Mouse (Mus musculus) midbrain, embryonic 15.5 days (tissue): ENCODE results near the gene Ildr1. TPM values are rescaled to one million over a fixed set of nuclear protein-coding genes. Genes with fewer than 3 reads are reported as not detected.
A peak's percentile ranks its signal among the peaks of the same experiment; 100 is the strongest.

Experiments used
- ATAC-seq: fragments of 200-750 bp; cut with Nextera tagmentation; replicated peaks from 2 replicates; pipeline ENCODE4 v1.8.0; 2017; ENCODE audit warnings: moderate TSS enrichment
- H3K27ac ChIP-seq: fragments of 300-500 bp; sonication (generic); 2 replicates; pipeline ENCODE4 v1.5.1; 2015; ENCODE audit warnings: mild to moderate bottlenecking, inconsistent platforms
- H3K27me3 ChIP-seq: fragments of 300-500 bp; sonication (generic); replicated peaks from 2 replicates; pipeline ENCODE4 v1.6.1; 2015; ENCODE audit warnings: inconsistent platforms
- H3K36me3 ChIP-seq: fragments of 300-500 bp; sonication (generic); replicated peaks from 2 replicates; pipeline ENCODE4 v1.6.1; 2015; ENCODE audit warnings: inconsistent platforms
- H3K4me1 ChIP-seq: fragments of 300-500 bp; sonication (generic); 2 replicates; pipeline ENCODE4 v1.6.1; 2015; ENCODE audit warnings: inconsistent platforms
- H3K4me2 ChIP-seq: fragments of 300-500 bp; sonication (generic); 2 replicates; pipeline ENCODE4 v1.6.1; 2015; ENCODE audit warnings: inconsistent platforms, mild to moderate bottlenecking, moderate library complexity
- H3K4me3 ChIP-seq: fragments of 300-500 bp; sonication (generic); 2 replicates; pipeline ENCODE4 v1.5.1; 2015; ENCODE audit warnings: mild to moderate bottlenecking, inconsistent platforms
- H3K9ac ChIP-seq: fragments of 300-500 bp; sonication (generic); 2 replicates; pipeline ENCODE4 v1.6.1; 2015; ENCODE audit warnings: mild to moderate bottlenecking, inconsistent platforms
- H3K9me3 ChIP-seq: fragments of 300-500 bp; sonication (generic); 2 replicates; pipeline ENCODE4 v1.6.1; 2016; ENCODE audit warnings: inconsistent platforms
- WGBS: fragments of 180-500 bp; shearing (Covaris S2); methylation state at CpG from one replicate; pipeline ENCODE4 v1.1.7; 2015; ENCODE audit warnings: mixed read lengths; 5-methylcytosine and 5-hydroxymethylcytosine counted together
- polyA plus RNA-seq: library from polyadenylated mRNA; unstranded; fragments of >200 nt; fragmentation: Nextera tagmentation; extraction: Ambion mirVana; gene quantifications from 2 replicates; pipeline ENCODE4 v1.2.1, GENCODE M21; 2015

The Ildr1 gene
- polyA plus RNA-seq, 1 experiment from 2014 or later, result 0.61 TPM

- H3K9ac ChIP-seq, result no peak overlapping the region
- no peak for ATAC-seq
- WGBS, result 80% methylated on average over 7 of the region's 7 CpGs
These were observed 19.1 kb upstream of the Ildr1 start for GRCm38 (mm10) chr16:36674457-36675204.

GRCm38 (mm10) chr16:36675304-36675703 is 18.5 kb upstream of the Ildr1 start:
- Histone ChIP-seq H3K9me3 (no peaks in the 10 kb centered on the region), H3K27ac (no peak overlapping the region), H3K4me3 (no peak overlapping the region), H3K36me3 (no peaks in the 10 kb centered on the region), H3K4me2 (no peak overlapping the region), H3K4me1 (no peaks in the 10 kb centered on the region), H3K27me3 (no peaks in the 10 kb centered on the region), H3K9ac (no peak overlapping the region)
- ATAC-seq, result no peak
- WGBS, result 46% methylated on average over 2 of the region's 2 CpGs

More at GRCm38 (mm10) chr16:36674457-36675204, 19.1 kb upstream of the Ildr1 start:
- Histone ChIP-seq H3K9me3 (no peaks in the 10 kb centered on the region), H3K36me3 (no peaks in the 10 kb centered on the region), H3K4me1 (no peaks in the 10 kb centered on the region), H3K27ac (no peak overlapping the region), H3K4me3 (no peak overlapping the region), H3K27me3 (no peaks in the 10 kb centered on the region), H3K4me2 (no peak overlapping the region)

GRCm38 (mm10) chr16:36675902-36676301 is 17.9 kb upstream of the Ildr1 start:
- H3K27ac ChIP-seq, result no peak overlapping the region
- H3K4me2 ChIP-seq, result no peak overlapping the region
- H3K36me3 ChIP-seq, result no peaks in the 10 kb centered on the region
- WGBS, result 93% methylated on average over 2 of the region's 2 CpGs
- no peaks in the 10 kb centered on the region for H3K4me1 ChIP-seq
- H3K27me3 ChIP-seq, result no peaks in the 10 kb centered on the region
- H3K4me3 ChIP-seq, result no peak overlapping the region
- ATAC-seq, result no peak
- H3K9me3 ChIP-seq, result no peaks in the 10 kb centered on the region
- H3K9ac ChIP-seq, result no peak overlapping the region

DNA sequence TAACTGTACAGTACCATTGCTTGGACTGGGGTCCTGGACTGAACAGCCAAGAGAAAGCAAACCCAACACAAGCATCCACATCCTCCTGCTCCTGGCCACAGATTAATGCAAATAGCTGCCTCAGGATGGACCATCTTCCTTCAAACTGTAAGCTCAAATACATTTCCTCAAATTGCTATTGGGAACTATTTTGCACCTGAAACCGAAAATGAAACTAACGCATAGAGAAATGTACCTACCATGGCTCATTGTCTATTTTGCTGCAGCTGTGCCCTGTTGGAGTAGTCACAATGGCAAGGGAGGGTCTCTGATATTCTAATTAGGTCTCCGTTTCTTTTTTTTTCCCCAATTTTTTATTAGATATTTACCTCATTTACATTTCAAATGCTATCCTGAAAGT is 11.9 kb upstream of the Ildr1 start:
- Histone ChIP-seq H3K27me3 (no peaks in the 10 kb centered on the region), H3K27ac (no peak overlapping the region), H3K9me3 (no peaks in the 10 kb centered on the region), H3K4me1 (no peaks in the 10 kb centered on the region), H3K4me3 (no peak overlapping the region), H3K4me2 (no peak overlapping the region), H3K36me3 (no peaks in the 10 kb centered on the region), H3K9ac (no peak overlapping the region)
- no peak for ATAC-seq
- WGBS, result 95% methylated on average over 3 of the region's 3 CpGs

- Histone ChIP-seq H3K9me3 (no peaks in the 10 kb centered on the region), H3K4me2 (no peak overlapping the region), H3K27ac (no peak overlapping the region), H3K4me3 (no peak overlapping the region), H3K4me1 (no peaks in the 10 kb centered on the region), H3K36me3 (no peaks in the 10 kb centered on the region), H3K9ac (no peak overlapping the region), H3K27me3 (no peaks in the 10 kb centered on the region)
- WGBS, result 74% methylated on average over 6 of the region's 6 CpGs
- ATAC-seq, result no peak
These were observed 9.4 kb upstream of the Ildr1 start for GRCm38 (mm10) chr16:36684325-36684918.

GRCm38 (mm10) chr16:36688076-36688475 is 5.7 kb upstream of the Ildr1 start:
- H3K9me3 ChIP-seq, result no peaks in the 10 kb centered on the region
- ATAC-seq, result no peak
- no peak overlapping the region for H3K4me3 ChIP-seq
- 0 out of 2 replicates have a peak, but pooled peaks cover 5% of the 10 kb centered on the region for H3K27me3 ChIP-seq
- H3K27ac ChIP-seq, result no peak overlapping the region
- no peak overlapping the region for H3K9ac ChIP-seq
- no peaks in the 10 kb centered on the region for H3K36me3 ChIP-seq
- no peaks in the 10 kb centered on the region for H3K4me1 ChIP-seq
- WGBS, result 83% methylated on average over 2 of the region's 2 CpGs
- no peak overlapping the region for H3K4me2 ChIP-seq

DNA sequence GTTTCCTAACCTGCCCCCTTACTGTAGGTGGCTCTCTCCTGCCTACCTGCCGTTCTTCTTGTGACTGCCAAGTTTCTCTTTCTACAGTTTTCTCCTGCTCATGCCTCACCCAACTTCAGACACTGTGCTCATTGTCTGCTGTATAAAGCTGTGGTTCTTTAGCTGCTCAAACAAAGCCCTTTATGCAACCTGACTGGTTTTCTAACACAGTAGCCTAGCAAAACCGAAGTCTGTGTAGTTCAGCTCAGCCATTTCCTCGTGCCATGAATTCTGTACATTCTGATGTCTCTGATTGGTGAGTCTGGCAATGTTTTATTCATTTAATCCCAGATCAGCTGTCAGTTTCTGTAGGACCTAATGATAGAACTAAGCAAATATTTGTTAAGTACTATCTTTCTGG is 2.3 kb upstream of the Ildr1 start:
- peaks cover 7% of the 10 kb centered on the region; the same call in 1 of the 2 replicates for H3K4me1 ChIP-seq
- H3K4me2 ChIP-seq, result no peak overlapping the region
- H3K9me3 ChIP-seq, result no peaks in the 10 kb centered on the region
- H3K27ac ChIP-seq, result no peak overlapping the region
- no peak for ATAC-seq
- H3K9ac ChIP-seq, result no peak overlapping the region
- 61% methylated on average over 3 of the region's 3 CpGs for WGBS
- H3K27me3 ChIP-seq, result peaks cover 18% of the 10 kb centered on the region; the same call in 1 of the 2 replicates
- no peak overlapping the region for H3K4me3 ChIP-seq
- no peaks in the 10 kb centered on the region for H3K36me3 ChIP-seq

DNA sequence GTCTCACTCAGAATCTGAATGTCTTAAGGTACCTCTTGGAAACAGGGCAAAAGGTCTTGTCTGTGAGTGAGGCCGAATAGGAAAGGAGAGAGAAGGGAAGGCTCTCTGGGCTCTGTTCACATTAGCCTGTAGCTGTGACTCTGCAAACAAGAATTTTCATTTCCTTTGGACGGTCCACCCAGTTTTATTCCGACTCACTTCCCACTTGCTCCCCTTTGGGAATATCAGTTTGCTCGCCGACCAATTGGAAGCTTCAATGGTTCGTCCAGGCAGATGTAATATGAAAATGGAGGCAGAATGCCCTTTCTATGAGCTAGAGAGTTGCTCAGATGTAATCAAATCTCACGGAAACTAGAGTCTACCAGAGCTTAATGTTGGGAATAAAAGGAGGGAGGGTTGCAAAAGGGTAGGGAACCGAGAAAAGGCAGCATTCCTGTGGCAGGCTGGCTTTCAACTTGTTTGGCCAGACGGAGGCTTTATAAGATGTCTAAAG is 1.1 kb downstream of the Ildr1 start:
- WGBS, result 60% methylated on average over 9 of the region's 9 CpGs
- Histone ChIP-seq H3K4me1 (peaks cover 7% of the 10 kb centered on the region; the same call in 1 of the 2 replicates), H3K9ac (no peak overlapping the region), H3K4me3 (no peak overlapping the region), H3K27ac (no peak overlapping the region), H3K9me3 (no peaks in the 10 kb centered on the region), H3K27me3 (peaks cover 18% of the 10 kb centered on the region; the same call in 1 of the 2 replicates), H3K36me3 (no peaks in the 10 kb centered on the region), H3K4me2 (0 out of 2 replicates have a peak overlapping the region, but pooled peaks have one; percentile 90)
- no peak for ATAC-seq

DNA sequence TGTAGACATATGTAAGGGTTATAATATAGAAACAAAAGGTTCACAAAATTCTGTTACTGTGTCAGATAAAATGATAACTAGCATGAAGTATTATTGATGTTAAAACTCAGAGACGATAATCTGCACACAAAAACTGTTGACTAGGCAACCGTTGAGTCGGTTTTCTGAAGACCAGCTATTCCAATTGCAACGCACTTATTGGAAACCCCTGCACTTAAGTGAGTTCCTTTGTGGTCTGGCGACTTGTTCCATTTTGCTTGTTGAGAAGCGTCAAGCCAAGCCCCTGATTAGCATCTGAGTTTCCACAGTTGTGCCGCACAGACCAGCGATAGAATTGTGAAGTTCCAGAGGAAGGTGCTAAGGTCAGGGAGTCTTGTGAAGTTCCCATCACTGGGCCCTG is 3.6 kb downstream of the Ildr1 start:
- Histone ChIP-seq H3K27me3 (peaks cover 18% of the 10 kb centered on the region; the same call in 1 of the 2 replicates), H3K9me3 (no peaks in the 10 kb centered on the region), H3K27ac (no peak overlapping the region), H3K4me2 (no peak overlapping the region), H3K4me3 (no peak overlapping the region), H3K36me3 (no peaks in the 10 kb centered on the region), H3K4me1 (peaks cover 7% of the 10 kb centered on the region; the same call in 1 of the 2 replicates), H3K9ac (no peak overlapping the region)
- ATAC-seq, result no peak
- whole genome bisulfite sequencing, result 76% methylated on average over 8 of the region's 8 CpGs

DNA sequence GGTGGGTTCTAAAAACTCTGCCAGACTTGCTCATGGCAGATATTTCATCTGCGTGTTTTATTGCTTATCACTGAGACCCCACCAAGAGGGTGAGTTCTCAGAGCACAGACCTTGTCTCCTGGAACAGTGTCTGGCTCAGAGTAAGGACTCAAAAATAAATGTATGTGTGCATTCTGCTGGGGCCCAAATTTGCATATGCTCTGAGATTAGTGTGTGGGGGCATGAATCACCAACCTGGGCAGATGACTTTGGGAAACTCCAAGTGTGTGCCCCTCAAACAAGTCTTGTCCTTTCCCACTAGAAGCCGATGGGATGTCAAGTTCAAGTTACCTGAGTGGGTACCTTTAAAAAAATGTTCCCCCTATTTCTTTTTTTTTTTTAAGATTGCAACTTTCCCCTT is 6.7 kb downstream of the Ildr1 start:
- Histone ChIP-seq H3K4me1 (no peaks in the 10 kb centered on the region), H3K27ac (no peak overlapping the region), H3K27me3 (no peaks in the 10 kb centered on the region), H3K4me2 (no peak overlapping the region), H3K36me3 (no peaks in the 10 kb centered on the region), H3K9ac (no peak overlapping the region), H3K9me3 (no peaks in the 10 kb centered on the region), H3K4me3 (no peak overlapping the region)
- no peak for ATAC-seq
- 90% methylated on average over 2 of the region's 2 CpGs for WGBS

- WGBS, result 65% methylated on average over 6 of the region's 6 CpGs
- Histone ChIP-seq H3K4me3 (no peak overlapping the region), H3K9ac (no peak overlapping the region), H3K9me3 (no peaks in the 10 kb centered on the region), H3K4me2 (no peak overlapping the region), H3K4me1 (no peaks in the 10 kb centered on the region), H3K27ac (no peak overlapping the region), H3K27me3 (no peaks in the 10 kb centered on the region), H3K36me3 (no peaks in the 10 kb centered on the region)
- no peak for ATAC-seq
These were observed 14.1 kb downstream of the Ildr1 start for GRCm38 (mm10) chr16:36707702-36708423.

DNA sequence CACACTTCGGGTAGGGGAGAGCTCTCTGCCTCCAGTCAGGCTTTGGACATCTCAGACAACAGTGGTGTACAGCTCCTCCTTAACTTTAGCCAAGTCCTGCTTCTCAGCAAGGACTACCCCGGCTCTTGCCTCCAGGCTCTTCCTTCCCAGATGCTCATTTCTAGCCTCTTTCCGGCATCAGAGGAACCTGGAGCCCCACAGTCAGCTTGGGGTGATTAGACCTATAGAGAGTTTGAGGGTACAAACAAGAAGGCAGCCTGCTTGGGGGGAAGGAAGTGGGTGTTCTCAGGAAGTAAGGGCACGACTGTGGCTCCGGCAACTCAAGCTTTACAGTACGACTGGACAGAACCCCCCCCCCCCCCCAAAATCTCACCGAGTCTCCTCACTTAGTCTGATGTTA is 15.0 kb downstream of the Ildr1 start:
- 87% methylated on average over 7 of the region's 7 CpGs for WGBS
- Histone ChIP-seq H3K4me1 (no peaks in the 10 kb centered on the region), H3K9me3 (no peaks in the 10 kb centered on the region), H3K9ac (no peak overlapping the region), H3K4me3 (no peak overlapping the region), H3K27ac (no peak overlapping the region), H3K36me3 (no peaks in the 10 kb centered on the region), H3K27me3 (no peaks in the 10 kb centered on the region), H3K4me2 (no peak overlapping the region)
- ATAC-seq, result no peak
